Mouse (Mus musculus): ENCODE measurements around the gene Lgals3bp.
A peak's percentile ranks its signal among the peaks of the same experiment; 100 is the strongest.

Lgals3bp gene

DNA sequence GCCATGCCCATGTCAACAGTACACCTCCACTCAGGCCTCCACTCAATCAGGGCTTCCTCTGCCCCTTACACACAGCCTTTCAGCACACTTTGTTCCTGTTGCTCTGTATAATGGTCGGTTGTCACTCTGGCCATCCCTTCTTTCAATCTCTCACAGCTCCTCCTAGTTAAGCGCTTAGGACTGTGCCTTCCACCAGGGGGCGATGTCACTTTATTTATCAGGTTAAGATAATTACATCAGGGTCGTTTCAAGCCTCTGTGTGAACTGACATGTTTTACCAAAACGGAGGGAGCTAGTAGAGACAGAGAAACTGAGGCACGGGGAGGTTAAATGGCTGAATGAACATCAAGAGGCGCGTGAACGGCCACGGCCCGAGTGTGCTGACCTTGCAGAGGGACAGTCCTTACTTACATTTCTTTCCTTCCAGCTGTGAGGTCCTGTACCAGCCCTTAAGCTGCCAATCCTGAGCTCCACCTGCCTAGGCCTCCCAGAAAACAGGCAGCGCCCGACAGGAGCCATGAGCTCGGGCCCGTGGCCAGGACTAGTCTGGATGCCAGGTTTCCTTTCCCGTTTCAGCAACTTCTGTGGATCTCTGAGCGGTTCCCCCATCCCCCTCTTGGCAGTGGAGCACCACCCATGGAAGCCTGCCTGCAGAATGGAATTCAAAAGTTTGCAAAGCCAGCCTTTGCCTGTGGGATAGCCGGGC, 21.5 kb upstream of the Lgals3bp start:
- DNase-seq (ENCODE audit: low spot score in 2 of 2) = peak; percentile 81 to 83

DNA sequence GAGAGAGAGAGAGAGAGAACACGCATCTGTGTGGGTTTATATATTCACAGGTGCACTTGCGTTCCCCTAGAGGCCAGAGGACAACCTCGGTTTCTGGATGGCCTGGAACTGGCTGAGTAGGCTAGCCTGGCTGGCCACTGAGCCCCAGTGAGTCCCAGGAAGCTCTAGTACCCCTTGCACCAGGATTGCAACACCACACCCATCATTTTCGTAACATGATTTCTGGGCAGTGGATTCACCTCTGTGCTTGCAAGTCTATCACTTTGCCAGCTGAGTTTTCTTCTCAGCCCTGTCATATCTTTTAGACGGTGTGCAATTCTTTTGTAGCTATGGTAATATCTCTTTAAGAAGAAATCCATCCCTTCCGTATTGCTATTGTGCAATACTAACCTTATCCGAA, 18.4 kb upstream of the Lgals3bp start:
- no peak for DNase-seq (ENCODE audit: low spot score in 2 of 2)

DNA sequence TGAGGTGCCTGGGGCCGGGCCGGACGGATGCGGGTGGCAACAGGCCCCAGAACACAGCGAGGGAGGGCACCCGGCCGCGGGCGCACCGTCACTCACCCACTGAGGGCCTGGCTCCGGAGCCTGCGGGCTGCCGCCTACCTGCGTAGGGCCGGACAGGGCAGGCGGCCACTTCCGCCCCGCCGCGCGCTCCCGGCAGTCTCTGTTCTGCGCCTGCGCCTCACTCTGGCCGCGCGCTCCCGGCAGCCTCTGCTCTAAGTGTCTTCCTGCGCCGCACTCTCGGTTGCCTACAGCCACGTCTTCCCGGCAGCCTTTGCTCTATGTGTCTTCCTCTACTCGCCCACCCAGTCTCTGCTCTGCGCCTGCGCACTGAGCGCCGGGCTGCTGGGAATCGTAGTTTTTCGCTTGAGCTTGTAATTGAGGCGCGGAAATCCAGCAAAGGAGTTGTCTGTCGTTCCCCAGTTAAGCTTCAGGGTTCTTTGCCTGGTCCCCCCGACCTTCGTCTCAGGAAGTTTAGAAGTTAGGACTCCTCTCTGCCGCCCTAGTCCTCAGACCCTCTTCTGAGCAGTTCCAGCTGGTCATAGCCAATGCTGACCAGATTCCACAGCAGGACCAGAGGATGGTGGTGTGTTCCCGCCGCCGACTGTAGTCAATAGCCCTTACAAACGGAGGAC, 17.1 kb upstream of the Lgals3bp start, which contains the start of gene Cant1:
Gene Cant1, minus strand, starts transcription at position 253 of the 671 bp plus-strand sequence.
- DNase-seq (ENCODE audit: low spot score in 2 of 2) = peak; percentile 99

DNA sequence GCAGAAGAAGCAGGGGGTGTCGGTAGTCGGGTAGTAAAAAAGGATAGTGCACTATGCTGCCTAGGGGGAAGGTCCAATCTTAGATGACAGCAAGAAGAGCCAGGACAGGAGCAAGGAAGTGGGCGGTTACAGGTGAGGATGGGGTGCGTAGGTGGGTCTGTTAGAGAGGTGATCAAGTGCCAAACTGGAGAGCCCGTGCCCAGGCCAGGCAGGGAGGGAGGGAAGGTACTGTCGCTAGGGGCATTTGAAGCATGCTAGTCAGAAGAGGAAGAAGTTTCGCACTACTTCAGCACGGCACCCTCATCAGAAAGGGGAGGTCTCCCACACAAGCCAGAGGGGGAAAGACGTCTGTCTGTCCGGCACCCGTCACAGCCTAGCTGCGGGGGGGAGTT, 16.5 kb upstream of the Lgals3bp start:
- DNase-seq (ENCODE audit: low spot score in 2 of 2) = peak in 1 of 2 experiments; percentile 33

DNA sequence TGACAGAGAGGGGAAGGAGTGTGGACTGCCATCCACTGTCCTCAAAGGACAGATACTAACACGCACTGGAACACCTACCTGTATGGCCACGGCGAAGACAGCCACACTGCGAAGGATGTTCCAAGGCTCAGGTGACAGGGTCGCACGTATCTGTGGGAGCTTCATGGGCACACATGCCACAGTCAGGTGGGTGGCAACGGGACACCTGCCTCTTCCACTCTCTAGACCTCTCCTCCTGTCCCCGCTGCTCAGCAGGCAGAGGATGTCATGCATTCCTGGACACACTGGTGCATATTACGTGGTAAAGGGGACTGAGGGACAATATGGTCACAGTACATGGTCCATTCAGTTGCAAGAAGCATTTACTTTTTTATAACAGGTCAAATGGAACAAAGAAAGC, 15.6 kb upstream of the Lgals3bp start:
- no peak for DNase-seq (ENCODE audit: low spot score in 2 of 2)

DNA sequence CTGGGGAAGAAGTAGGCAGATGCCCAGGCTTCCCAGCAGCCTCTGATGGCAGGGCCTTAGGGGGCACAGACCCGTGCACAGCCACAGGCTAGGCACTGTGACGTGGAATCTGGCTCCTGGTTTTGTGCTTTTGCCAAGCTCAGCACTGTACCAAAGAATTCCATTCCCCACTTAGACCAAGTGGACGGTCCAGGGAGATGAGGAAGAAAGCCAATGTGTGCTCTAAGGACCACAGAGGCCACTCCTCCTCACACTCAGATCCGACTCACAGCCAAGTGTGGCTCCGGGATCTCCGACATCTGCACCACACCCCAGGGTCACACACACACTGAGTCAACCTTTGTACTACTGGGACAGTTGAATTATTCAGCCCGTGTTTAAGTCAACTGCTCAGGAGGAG, 14.2 kb upstream of the Lgals3bp start:
- DNase-seq (ENCODE audit: low spot score in 2 of 2) = no peak

DNA sequence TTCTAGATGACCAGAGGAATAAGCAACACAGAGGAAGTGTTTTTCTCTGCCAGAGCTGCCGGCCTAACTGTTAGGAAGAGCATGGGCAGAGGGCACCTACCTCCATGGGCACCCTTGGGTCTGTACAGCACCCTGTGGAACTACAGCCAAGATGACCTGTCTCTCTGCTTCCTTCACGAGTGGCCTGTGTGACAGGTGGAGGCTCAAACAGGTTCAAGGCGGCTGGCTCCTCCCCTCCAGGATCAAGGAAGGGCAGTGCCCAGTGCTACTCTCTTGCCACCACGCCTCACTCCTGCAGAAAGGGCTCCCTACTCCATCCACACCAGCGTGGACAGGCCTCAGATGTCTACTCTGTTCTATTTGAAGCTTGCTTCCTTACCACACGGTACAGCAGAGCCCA, 13.7 kb upstream of the Lgals3bp start:
- DNase-seq (ENCODE audit: low spot score in 2 of 2) = no peak

DNA sequence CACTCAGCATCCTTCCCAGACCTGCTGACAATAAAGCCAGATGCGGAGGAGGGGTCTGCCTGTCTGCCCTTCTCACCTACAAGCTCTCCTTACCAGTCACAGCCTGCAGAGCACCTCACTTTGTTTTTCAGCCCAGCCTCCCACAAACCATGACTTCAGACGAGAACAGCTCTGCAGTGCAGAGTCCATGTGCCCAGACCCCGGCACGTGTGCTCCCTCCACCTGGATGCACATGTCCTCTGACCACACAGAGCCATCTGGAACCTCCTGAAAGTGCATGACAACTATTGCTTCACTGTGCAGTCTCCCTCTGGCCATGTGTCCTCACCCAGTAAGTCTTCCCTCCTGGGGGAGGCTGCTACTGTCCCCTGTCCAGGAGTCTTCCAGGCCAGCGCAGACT, 12.4 kb upstream of the Lgals3bp start:
- no peak for DNase-seq (ENCODE audit: low spot score in 2 of 2)

DNA sequence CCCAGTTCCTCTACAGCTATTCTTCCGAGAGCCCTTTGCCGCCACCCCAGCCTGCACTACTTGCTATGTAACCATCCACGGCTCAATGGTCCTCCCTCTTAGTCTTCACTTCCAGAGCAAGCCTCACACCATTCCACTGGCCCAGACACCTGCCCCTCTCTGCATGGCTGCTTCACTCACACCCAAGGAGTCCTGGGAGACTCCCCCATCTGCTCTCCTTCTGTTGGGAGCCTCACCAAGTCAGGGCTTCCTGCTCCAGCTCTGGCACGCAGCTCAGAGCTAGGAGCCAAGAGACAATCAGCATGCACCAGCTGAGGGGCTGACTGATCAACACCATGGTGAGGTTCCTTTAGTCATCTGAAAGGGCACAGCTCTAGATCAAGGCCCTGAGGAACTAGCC, 11.2 kb upstream of the Lgals3bp start:
- no peak for DNase-seq (ENCODE audit: low spot score in 2 of 2)

DNA sequence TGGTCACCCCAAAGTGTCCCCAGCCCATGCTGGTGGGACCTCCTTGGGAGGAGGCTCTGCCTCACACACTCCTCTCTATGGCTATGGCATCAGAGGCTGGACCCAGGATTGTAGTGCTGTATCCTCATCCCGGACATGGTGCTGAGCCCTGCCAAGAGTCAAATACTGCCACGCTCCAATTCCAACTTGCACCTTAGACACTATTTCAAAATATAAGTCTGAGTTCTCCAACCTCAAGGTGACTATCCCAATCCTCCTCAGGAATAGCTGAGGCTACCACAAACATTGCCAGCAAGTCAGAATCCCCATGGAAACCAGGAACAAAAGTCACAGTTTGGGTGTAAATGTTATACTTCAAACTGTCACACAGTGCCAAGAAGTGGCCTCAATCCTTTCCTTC, 10.7 kb upstream of the Lgals3bp start:
- no peak for DNase-seq (ENCODE audit: low spot score in 2 of 2)

DNA sequence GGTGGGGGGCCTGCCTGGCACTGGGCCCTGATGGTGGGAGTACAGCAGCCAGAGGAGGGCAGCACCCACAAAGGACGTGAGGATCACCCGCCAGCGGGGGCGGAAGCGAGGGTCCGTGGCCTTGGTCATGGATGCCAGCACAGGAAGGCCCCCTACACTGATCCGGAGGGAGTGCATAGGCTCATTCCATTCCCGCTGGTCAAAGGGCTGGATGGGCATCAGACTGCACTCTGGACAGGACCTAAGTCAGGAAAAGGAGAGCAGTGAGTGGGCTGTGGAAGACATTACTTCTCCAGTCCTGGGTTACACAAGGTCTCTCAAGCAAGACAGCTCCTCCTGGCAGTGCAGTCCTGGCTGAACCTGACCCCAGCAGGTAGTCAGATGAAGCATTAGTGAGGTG, 9.4 kb upstream of the Lgals3bp start:
- DNase-seq (ENCODE audit: low spot score in 2 of 2) = no peak

DNA sequence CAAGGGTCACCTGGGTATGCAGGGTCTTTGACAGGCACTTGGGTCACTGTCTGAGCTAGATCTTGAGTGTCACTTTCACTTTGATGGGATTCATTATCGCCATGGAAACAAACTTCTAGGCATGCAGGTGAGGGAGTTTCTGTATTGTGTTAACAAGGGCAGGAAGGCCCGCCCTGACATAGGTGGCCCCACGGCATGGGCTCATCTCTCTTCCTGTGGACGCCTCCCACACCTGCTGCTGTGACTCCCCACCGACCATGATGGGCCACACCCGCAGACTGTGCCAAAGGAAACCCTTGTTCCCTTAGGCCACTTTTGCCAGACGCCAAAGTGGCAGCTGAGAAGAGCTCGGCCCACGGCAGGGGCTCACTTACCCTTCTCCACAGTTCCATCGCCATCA, 8.6 kb upstream of the Lgals3bp start:
- DNase-seq (ENCODE audit: low spot score in 2 of 2) = no peak

DNA sequence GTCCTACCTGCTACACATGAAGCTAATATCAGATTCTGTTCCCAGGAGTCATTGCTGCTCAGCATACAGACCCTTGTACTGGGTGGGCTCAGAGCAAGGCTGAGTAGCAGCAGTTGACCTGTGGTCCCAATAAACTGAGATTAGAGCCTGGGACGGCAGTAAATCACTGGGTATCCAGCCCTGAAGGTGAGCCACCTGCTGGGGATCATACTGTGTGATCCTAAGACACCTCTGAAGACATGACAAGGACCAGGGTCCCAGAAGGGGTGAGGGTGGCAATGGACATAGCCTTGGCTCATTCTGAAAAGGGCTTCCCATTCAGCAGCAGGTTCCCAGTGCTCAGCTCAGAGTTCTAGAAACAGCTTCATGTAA, 8.2 kb upstream of the Lgals3bp start:
- DNase-seq (ENCODE audit: low spot score in 2 of 2) = no peak

DNA sequence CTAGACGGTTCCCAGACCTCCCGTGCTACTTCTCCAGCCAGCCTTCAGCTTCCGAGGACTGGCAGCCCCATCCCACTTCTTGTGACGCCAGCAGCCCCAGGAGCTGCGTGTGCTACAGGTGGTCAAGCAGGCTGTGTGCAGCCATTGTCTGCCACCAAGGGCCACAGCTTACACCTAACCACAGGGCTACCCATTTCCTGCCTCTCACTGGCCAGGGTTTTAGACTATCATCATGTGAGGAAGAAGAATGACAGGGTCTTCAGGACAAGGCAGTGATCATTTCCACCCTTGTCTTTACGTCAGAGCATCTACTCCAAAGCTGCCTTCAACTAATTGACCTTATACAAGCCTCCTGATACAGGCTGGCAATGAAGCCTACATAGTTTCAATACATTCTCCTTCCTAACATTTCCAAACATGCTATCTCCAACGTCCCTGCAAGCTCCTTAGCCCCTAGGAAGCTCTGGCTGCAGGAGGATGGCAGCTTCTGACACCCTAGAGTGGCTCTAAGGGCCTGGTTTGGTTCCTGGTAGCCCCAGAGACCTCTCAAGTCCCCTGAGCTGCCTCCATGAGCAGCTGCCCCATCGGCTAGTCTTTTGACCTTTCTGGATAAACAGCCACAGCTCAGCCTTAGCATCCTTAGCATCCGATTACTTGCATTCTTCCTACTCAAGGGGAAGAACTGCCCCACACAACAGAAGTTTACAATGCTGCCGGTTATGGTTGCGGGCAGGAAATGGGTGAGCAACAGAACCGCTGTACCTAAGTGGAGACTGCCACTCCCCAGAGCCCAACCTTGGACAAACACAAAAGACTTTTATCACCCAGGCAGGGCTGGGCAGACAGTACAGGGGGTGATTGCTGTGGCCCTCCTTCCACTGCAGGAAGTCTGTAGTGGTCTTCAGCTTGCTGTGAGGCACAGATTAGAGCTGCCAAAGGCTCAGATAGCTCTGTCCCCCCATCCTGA, 7.5 kb upstream of the Lgals3bp start:
- no peak for DNase-seq (ENCODE audit: low spot score in 2 of 2)

DNA sequence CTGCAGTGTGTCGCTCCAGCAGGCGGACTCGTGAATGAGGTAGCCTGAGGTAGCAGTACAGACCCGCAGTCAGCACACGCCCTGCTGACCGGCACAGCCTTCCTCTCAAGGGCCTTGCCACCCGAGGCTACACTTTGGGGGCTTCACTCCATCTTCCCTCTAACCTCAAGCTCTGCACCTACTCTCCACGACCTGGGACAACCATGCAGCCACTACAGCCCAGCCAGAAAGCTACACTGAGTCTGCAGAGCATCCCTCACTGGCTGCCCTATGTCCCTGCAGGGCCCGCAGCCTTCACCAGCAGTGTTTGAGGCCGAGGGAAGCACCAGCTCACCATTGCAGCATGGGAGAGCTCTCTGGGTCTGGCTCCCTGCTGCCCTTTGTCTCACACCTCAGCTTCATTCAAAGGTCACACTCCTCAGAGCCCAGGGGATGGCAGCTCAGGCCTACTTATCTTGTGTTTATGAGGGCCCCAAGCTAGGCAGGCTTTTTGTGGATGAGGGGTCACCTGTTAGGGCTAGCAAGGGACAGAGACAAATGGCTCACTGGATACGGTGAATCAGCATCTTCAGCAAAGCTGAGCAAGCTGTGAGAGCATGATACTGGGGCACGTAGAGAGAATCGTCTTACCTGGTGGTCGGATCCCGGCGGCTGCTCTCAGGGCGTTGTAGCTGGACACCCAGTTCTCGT, 6.3 kb upstream of the Lgals3bp start:
- DNase-seq (ENCODE audit: low spot score in 2 of 2) = no peak

DNA sequence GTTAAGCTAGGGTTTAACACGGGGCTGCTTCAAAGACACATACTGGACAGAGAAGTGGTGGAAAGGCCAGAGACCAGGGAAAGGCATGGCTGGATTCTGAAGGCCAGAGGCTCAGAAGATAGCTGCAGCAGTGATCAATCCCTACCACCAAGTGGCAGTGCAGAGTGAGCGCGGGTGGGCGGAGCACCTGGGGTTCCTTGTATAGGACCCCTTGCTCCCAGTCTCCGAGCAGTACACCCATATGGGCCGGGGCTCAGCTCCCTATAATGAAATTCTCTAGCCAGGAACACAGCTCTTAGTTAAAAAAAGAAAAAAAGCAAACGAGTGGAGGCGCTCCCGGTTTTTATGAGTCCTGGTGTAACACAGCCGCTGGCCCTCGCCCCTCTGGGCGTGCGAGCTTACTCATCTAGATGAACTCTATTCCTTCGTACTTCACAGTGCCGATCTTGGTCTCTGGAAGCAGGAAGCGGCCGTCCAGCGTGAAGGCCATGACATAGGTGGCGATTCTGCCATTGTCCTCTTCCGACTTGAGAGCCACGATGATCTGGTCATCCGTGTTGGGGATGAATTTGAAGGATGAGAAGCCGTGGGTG, 5.5 kb upstream of the Lgals3bp start:
- peak in 1 of 2 experiments; percentile 57 for DNase-seq (ENCODE audit: low spot score in 2 of 2)

DNA sequence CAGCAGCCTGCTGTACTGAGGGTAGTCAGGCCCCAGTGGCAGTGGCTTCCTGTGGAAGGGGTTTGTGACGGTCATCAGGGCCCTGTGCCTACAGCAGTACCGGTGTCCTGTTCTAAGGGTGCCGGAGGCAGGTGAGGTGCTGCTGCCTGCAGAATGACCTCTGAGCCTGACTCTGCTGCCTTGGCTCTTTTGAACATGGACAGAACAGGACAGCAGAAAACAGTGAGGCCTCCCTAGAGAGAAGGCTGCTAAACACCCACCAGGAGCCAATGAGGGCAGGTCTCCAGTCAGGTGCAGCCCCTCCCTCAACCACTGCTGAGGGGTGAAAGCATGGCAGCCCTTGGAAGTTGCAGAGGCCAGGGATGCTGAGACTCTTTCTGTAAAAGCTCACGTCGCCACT, 4.6 kb upstream of the Lgals3bp start:
- no peak for DNase-seq (ENCODE audit: low spot score in 2 of 2)

DNA sequence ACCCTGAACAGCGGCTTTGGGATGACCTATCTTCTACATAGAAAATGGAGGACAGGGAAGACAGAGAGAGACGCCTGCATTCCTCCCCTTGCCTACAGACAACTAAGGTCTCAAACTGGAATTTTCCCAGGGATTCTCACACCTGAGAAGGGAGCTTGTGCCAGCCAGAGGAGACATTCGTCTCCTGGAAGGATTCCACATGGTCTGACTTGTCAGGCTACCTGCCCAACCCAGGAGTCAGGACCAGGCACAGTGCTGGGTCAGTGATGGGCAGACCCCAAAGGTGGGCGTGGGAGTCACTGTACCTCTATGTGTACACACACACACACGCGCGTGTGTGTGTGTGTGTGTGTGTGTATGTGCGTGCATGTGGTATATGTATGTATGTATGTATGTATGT, 3.4 kb upstream of the Lgals3bp start:
- no peak for DNase-seq (ENCODE audit: low spot score in 2 of 2)

DNA sequence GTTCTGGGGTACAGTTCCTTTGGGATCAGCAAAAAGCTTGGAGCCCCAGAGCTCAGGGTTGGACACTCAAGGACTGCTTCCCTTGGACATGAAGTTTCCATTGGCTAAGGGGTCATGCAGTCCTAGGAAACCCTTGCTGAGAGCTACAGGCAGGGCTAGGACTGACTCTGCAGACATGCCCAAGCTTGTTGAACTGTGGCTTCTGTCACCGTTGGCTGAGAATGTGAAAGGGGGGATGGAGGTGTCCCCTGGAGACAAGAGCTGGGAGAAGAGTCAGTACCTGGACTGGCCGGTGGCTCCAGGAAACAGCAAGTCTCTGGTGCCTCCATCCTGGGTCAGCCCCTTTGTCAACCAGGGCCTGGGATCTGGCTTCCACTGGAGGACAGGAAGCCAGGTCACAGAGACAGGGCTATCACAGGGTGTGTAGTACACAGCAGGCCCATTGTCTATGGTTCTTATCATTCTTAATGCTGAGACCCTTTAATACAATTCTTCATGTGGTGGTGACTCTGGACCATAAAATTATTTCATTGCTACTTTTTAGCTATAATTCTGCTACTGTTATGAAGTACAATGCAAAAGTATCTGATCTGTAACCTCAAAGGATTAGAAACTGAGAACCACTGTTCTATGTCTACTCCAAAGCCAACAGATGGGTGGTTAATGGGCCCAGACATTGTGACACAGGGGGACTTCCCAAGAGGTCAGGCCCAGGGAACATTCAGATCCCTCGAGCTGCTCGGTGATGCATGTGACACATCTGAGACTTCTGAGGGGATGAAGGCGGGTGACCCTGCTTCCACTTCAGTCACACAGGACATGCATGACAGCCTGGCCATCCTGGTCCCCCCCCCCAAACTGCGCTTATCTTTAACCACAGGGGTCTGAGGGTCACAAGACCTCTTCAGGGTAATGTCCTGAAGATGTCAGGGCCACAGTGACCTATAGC, 2.3 kb upstream of the Lgals3bp start:
- DNase-seq (ENCODE audit: low spot score in 2 of 2) = no peak

DNA sequence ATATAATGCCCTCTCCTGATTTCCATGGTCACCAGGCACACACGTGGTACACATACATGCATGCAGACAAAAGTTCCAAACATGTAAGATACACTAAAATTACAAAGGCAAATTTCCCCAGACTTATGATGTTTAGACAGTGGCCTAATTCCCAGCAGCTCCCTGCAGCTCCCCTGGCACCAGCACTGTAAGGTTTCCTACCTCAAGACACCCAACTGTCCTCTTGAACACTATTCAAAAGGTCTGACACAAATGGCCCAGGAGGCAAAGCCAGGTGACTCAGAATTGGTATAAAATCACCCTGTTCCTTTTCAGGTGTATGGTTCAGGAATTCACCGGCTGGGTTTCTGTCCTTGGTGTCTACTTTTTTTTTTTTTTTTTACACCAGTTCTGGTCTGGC, 1.3 kb upstream of the Lgals3bp start:
- DNase-seq (ENCODE audit: low spot score in 2 of 2) = no peak
